Mouse (Mus musculus): Measurements from ENCODE around the gene Atp11b. TPM values are rescaled to one million over a fixed set of nuclear protein-coding genes. Genes with fewer than 3 reads are reported as not detected.

Atp11b gene
- polyA plus RNA-seq, 1 experiment from 2014 or later = 23.9 TPM

DNA sequence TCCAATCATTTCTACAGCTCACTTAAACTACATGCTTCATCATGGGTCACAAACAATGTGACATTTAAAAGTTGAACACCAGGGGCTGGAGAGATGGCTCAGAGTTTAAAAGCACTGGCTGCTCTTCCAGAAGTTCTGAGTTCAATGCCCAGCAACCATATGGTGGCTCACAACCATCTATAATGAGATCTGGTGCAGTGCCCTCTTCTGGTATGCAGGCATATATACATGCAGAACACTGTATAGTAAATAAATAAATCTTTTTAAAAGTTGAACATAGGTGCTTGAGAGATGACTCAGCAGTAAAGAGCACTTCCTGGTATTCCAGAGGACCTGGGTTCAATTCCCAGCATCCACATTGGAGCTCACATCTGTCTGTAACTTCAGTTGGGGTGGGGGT, 129.4 kb downstream of the Atp11b start:
- H3K36me3 ChIP-seq (ENCODE audit: insufficient read depth, low read length) = no peaks in the 10 kb centered on the region
- no peak overlapping the region for H3K4me3 ChIP-seq (replicated peaks; ENCODE audit: low read depth, low read length)
- ATAC-seq (replicated peaks; ENCODE audit: low FRiP score, low read depth) (no peak), DNase-seq (ENCODE audit: low spot score) (no peak)
- H3K27ac ChIP-seq = no peak overlapping the region
- peak; percentile 36; the same call in 1 of the 2 replicates for TF ChIP-seq CTCF (IDR thresholded peaks at IDR 0.05; ENCODE audit: low read depth)
- no peaks in the 10 kb centered on the region for H3K4me1 ChIP-seq (replicated peaks; ENCODE audit: insufficient read depth, low read length)
- H3K27me3 ChIP-seq (ENCODE audit: insufficient read depth, low read length) = no peaks in the 10 kb centered on the region
- no peaks in the 10 kb centered on the region for H3K9me3 ChIP-seq (replicated peaks; ENCODE audit: low read length)
- no peak overlapping the region for H3K4me2 ChIP-seq (ENCODE audit: low read length)
- no peak overlapping the region for H3K9ac ChIP-seq (ENCODE audit: low read depth, low read length)

DNA sequence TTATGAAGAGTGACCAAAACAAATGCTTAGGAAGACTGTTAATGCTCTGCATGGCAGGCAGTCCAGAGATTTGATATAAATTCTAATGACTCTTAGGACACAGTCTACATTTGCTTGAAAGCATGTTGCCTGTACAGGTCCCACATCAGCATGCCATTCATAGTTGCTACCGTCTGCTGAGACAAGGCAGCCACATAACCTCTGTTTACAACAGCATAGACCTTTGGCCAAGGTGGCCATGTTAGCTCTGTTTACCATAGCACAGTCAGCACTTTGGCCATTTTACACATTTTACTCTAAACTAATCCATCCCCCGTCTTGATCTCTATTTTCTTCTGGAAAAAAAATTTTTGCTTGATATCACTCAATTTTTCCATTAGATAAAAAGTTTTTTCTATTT, 135.6 kb downstream of the Atp11b start:
- WGBS = 88% methylated on average over 2 of the region's 2 CpGs
- H3K27me3 ChIP-seq (ENCODE audit: insufficient read depth, low read length) = no peaks in the 10 kb centered on the region
- H3K4me1 ChIP-seq (replicated peaks; ENCODE audit: insufficient read depth, low read length) = no peaks in the 10 kb centered on the region
- no peak overlapping the region for H3K9ac ChIP-seq (ENCODE audit: low read depth, low read length)
- no peak for ATAC-seq (replicated peaks; ENCODE audit: low FRiP score, low read depth)
- DNase-seq (ENCODE audit: low spot score) = no peak
- H3K4me2 ChIP-seq (ENCODE audit: low read length) = no peak overlapping the region
- no peak overlapping the region for H3K27ac ChIP-seq
- no peak for TF ChIP-seq CTCF (IDR thresholded peaks at IDR 0.05; ENCODE audit: low read depth)
- H3K36me3 ChIP-seq (ENCODE audit: insufficient read depth, low read length) = peaks cover 11% of the 10 kb centered on the region
- no peaks in the 10 kb centered on the region for H3K9me3 ChIP-seq (replicated peaks; ENCODE audit: low read length)
- H3K4me3 ChIP-seq (replicated peaks; ENCODE audit: low read depth, low read length) = no peak overlapping the region

DNA sequence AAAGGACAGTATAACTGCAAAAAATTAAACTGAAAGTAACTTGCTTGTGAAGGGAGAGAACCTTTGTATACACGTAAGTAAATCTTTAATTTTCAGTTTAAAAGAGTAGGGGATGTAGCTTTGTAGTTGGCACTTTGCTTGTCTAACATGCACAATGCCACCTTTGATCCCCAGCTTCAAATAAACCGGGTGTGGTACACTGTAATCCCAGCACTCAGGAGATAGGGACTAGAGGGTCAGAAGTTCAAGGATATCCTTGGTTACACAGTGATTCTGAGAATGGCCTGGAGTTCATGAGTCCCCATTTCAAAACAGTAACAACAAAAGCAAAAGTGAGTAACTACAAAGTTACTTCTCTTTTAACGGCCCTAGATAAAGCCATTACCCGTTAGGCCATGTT, 137.2 kb downstream of the Atp11b start:
- no peak for ATAC-seq (replicated peaks; ENCODE audit: low FRiP score, low read depth)

DNA sequence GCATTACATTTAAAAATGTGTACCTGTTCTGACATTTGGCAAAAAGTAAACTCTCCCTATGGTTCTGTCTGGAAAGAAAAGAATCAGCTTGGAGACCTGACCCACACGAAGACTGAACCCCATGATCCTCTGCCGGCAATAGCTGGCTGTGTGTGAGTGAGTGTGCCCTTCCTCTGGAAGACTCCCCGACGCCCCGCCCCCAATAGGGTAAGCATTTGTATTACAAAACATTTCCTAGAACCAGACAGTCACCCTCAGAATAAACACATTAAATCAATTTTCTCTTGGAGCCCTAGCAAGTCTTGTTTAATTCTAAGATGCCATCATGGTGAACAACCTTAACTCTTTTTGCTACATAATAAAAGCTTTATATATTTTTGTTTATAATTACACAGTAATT, 139.2 kb downstream of the Atp11b start:
- Histone ChIP-seq H3K4me2 (ENCODE audit: low read length) (no peak overlapping the region), H3K9me3 (replicated peaks; ENCODE audit: low read length) (no peaks in the 10 kb centered on the region), H3K4me1 (replicated peaks; ENCODE audit: insufficient read depth, low read length) (no peaks in the 10 kb centered on the region), H3K4me3 (replicated peaks; ENCODE audit: low read depth, low read length) (no peak overlapping the region), H3K27me3 (ENCODE audit: insufficient read depth, low read length) (no peaks in the 10 kb centered on the region), H3K27ac (no peak overlapping the region), H3K36me3 (ENCODE audit: insufficient read depth, low read length) (peaks cover 11% of the 10 kb centered on the region), H3K9ac (ENCODE audit: low read depth, low read length) (no peak overlapping the region)
- 86% methylated on average over 5 of the region's 5 CpGs for WGBS
- TF ChIP-seq CTCF (IDR thresholded peaks at IDR 0.05; ENCODE audit: low read depth) = no peak
- DNase-seq (ENCODE audit: low spot score) = no peak
- ATAC-seq (replicated peaks; ENCODE audit: low FRiP score, low read depth) = no peak

More for the DNA sequence above, 137.2 kb downstream of the Atp11b start:
- no peak overlapping the region for H3K4me2 ChIP-seq (ENCODE audit: low read length)
- H3K9me3 ChIP-seq (replicated peaks; ENCODE audit: low read length) = no peaks in the 10 kb centered on the region
- H3K36me3 ChIP-seq (ENCODE audit: insufficient read depth, low read length) = peaks cover 11% of the 10 kb centered on the region
- no peaks in the 10 kb centered on the region for H3K27me3 ChIP-seq (ENCODE audit: insufficient read depth, low read length)
- TF ChIP-seq CTCF (IDR thresholded peaks at IDR 0.05; ENCODE audit: low read depth) = no peak
- no peak overlapping the region for H3K9ac ChIP-seq (ENCODE audit: low read depth, low read length)
- WGBS = 92% methylated on average over 4 of the region's 4 CpGs
- H3K27ac ChIP-seq = no peak overlapping the region
- H3K4me1 ChIP-seq (replicated peaks; ENCODE audit: insufficient read depth, low read length) = no peaks in the 10 kb centered on the region
- no peak overlapping the region for H3K4me3 ChIP-seq (replicated peaks; ENCODE audit: low read depth, low read length)
- no peak for DNase-seq (ENCODE audit: low spot score)

DNA sequence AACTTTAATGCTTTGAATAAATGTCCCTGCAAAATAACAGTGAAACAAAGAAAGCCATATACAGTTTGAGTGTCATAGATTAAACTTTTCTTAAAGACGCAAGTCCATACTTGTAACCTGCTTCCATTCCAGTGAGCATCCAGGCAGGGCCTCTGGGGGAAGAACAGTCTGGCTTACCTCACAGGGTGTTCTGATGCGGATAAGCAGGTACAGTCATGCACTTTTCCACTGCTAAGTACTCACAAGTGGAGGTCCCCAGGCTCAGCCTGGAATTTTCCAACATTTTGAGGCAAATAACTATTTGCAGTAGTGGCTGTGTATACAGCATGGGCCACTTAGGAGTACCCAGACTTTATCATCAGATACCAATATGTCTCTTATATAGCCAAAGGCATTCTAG, 144.0 kb downstream of the Atp11b start:
- no peaks in the 10 kb centered on the region for H3K9me3 ChIP-seq (replicated peaks; ENCODE audit: low read length)

DNA sequence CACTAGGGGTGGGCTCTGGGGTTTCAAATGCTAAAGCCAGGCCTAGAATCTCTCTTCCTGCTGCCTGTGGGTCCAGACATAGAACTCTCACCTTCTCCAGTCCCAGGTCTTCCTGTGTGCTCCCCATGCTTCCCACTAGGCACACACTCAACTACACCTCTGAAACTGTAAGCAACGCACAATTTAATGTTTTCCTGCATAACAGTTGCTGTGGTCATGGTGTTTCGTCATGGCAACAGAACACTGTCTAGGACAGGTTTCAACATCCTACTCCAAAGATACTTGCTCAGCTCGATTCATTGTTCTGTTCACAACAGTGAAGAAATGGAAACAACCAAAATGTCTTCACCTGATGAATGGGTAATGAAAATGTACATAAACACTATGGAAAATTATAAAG, 145.2 kb downstream of the Atp11b start:
- Histone ChIP-seq H3K4me3 (replicated peaks; ENCODE audit: low read depth, low read length) (no peak overlapping the region), H3K4me1 (replicated peaks; ENCODE audit: insufficient read depth, low read length) (no peaks in the 10 kb centered on the region), H3K27ac (no peak overlapping the region), H3K4me2 (ENCODE audit: low read length) (no peak overlapping the region), H3K9me3 (replicated peaks; ENCODE audit: low read length) (no peaks in the 10 kb centered on the region), H3K27me3 (ENCODE audit: insufficient read depth, low read length) (no peaks in the 10 kb centered on the region), H3K9ac (ENCODE audit: low read depth, low read length) (no peak overlapping the region), H3K36me3 (ENCODE audit: insufficient read depth, low read length) (peaks cover 4% of the 10 kb centered on the region; the same call in 1 of the 2 replicates)
- DNase-seq (ENCODE audit: low spot score) (no peak), ATAC-seq (replicated peaks; ENCODE audit: low FRiP score, low read depth) (no peak)
- no peak for TF ChIP-seq CTCF (IDR thresholded peaks at IDR 0.05; ENCODE audit: low read depth)
- 92% methylated on average over 3 of the region's 3 CpGs for WGBS

More for the DNA sequence above, 144.0 kb downstream of the Atp11b start:
- Histone ChIP-seq H3K4me2 (ENCODE audit: low read length) (no peak overlapping the region), H3K27me3 (ENCODE audit: insufficient read depth, low read length) (no peaks in the 10 kb centered on the region), H3K4me3 (replicated peaks; ENCODE audit: low read depth, low read length) (no peak overlapping the region), H3K36me3 (ENCODE audit: insufficient read depth, low read length) (peaks cover 6% of the 10 kb centered on the region; the same call in 1 of the 2 replicates), H3K4me1 (replicated peaks; ENCODE audit: insufficient read depth, low read length) (no peaks in the 10 kb centered on the region), H3K9ac (ENCODE audit: low read depth, low read length) (no peak overlapping the region), H3K27ac (no peak overlapping the region)
- TF ChIP-seq CTCF (IDR thresholded peaks at IDR 0.05; ENCODE audit: low read depth) = no peak
- ATAC-seq (replicated peaks; ENCODE audit: low FRiP score, low read depth) (no peak), DNase-seq (ENCODE audit: low spot score) (no peak)
- 89% methylated on average over 2 of the region's 2 CpGs for WGBS

GRCm38 (mm10) chr3:35900555-35901204, 146.8 kb downstream of the Atp11b start:
- Histone ChIP-seq H3K27ac (no peak overlapping the region), H3K36me3 (ENCODE audit: insufficient read depth, low read length) (peaks cover 8% of the 10 kb centered on the region; the same call in 1 of the 2 replicates), H3K27me3 (ENCODE audit: insufficient read depth, low read length) (no peaks in the 10 kb centered on the region), H3K4me3 (replicated peaks; ENCODE audit: low read depth, low read length) (no peak overlapping the region), H3K4me1 (replicated peaks; ENCODE audit: insufficient read depth, low read length) (no peaks in the 10 kb centered on the region), H3K9ac (ENCODE audit: low read depth, low read length) (no peak overlapping the region), H3K4me2 (ENCODE audit: low read length) (no peak overlapping the region), H3K9me3 (replicated peaks; ENCODE audit: low read length) (no peaks in the 10 kb centered on the region)
- WGBS = 87% methylated on average over 5 of the region's 5 CpGs
- DNase-seq (ENCODE audit: low spot score) (no peak), ATAC-seq (replicated peaks; ENCODE audit: low FRiP score, low read depth) (no peak)
- no peak for TF ChIP-seq CTCF (IDR thresholded peaks at IDR 0.05; ENCODE audit: low read depth)

Other genes starting within 250 kb of the Atp11b start
- gene Dcun1d1, start 183.3 kb downstream of the Atp11b start, polyA plus RNA-seq (2015; fragmentation: Nextera tagmentation; extraction: Ambion mirVana) = 94.9 and 102 TPM in 2 replicates
- gene Mccc1, start 246.6 kb downstream of the Atp11b start, polyA plus RNA-seq (2015; fragmentation: Nextera tagmentation; extraction: Ambion mirVana) = 101 and 108 TPM in 2 replicates

Data from kidney, postnatal 0 days (tissue).